Comparison of ENCODE assay signal across 8 mouse cellular contexts in the genomic region with DNA sequence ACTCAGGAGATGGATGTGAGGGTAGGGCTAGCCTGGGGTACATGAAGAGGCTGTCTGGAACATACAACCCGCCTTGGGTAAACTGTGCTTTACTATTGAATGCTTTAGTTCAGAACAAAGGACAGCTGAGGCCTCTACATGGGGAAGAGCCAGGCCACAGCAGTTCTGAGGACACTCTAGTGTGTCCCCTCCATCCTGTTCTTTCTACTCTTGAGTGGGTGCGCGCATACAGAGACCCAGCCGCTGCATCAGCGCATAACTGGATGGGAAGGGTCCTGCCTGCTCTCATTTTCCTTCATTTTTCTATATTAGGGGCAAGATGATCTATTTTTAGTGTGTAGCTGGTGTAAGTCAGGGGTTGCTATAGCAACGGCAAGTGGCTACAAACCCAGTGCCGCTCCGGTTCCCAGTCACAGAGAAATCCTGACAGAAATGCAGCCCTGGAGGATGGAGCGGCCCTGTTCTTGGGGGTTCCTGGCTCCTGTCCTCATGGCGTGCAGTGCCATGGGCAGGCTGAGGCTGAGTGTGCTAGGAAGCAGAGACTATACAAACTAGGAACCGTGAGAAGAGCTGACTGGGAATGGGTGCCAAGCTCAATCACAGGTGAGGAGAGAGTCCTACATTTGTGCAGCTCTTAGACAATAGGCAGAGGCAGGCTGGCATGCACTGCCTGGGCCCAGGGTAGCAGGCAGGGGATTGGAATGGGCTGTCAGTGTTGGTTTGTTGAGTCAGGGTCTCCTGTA.
A peak's percentile ranks its signal among the peaks of the same experiment; 100 is the strongest.
DNase-seq lines count a peak whose midpoint lies in the region; ATAC-seq lines count a peak whose summit lies in the region.

No protein-coding gene starts in this region.

- no peak overlapping the region for H3K27ac ChIP-seq in kidney, embryonic 16.5 days (ENCODE audit: low read length)

- no peaks in the 10 kb centered on the region for H3K27me3 ChIP-seq in kidney, embryonic 16.5 days (ENCODE audit: insufficient read depth, low read length)

- WGBS in kidney, embryonic 16.5 days = 74% methylated on average over 11 of the region's 11 CpGs

- H3K36me3 ChIP-seq in kidney, embryonic 16.5 days (ENCODE audit: insufficient read depth, low read length) = no peaks in the 10 kb centered on the region

- no peak for ATAC-seq in kidney, embryonic 16.5 days (ENCODE audit: low FRiP score, low TSS enrichment)

- no peak overlapping the region for H3K4me3 ChIP-seq in kidney, embryonic 16.5 days (ENCODE audit: low read length)

- no peak overlapping the region for H3K9ac ChIP-seq in kidney, embryonic 16.5 days (replicated peaks; ENCODE audit: low read length)

- no peaks in the 10 kb centered on the region for H3K9me3 ChIP-seq in kidney, embryonic 16.5 days (ENCODE audit: low read length)

- no peak overlapping the region for H3K4me2 ChIP-seq in kidney, embryonic 16.5 days (replicated peaks; ENCODE audit: low read depth, low read length)

- peaks cover 21% of the 10 kb centered on the region for H3K4me1 ChIP-seq in kidney, embryonic 16.5 days (ENCODE audit: insufficient read depth, low read length)

- DNase-seq in brain, adult 2 months (ENCODE audit: low read depth, low spot score) = peak; percentile 92
- DNase-seq in cerebellum, adult 11 months = peak; percentile 61
- DNase-seq in frontal cortex, postnatal 14 days (ENCODE audit: low spot score in 2 of 2) = peak; percentile 66 to 70
- peak; percentile 51 to 52 for DNase-seq in layer of hippocampus, postnatal 36 days
- DNase-seq in right cerebral cortex, postnatal 14 days = peak; percentile 67
- no peak for DNase-seq in urinary bladder, postnatal 25 days (ENCODE audit: low spot score)
- DNase-seq in gastrocnemius, adult 8-10 months (ENCODE audit: low spot score in 2 of 2) = no peak

Comparison
In these comparisons a context has a peak if more than half of its experiments do, and no peak if none do; other contexts are left out.
1. DNase-seq: peak in brain, adult 2 months (single experiment), cerebellum, adult 11 months (single experiment), frontal cortex, postnatal 14 days (2 of 2), layer of hippocampus, postnatal 36 days (2 of 2) and right cerebral cortex, postnatal 14 days (single experiment); none in urinary bladder, postnatal 25 days (single experiment) and gastrocnemius, adult 8-10 months (0 of 2).